Mouse (Mus musculus) ovary, postnatal 14 days (tissue): ENCODE results near the gene Nck2.

ENCODE experiments used
- DNase-seq: peaks from one replicate; pipeline ENCODE4 v3.0.0; 2022; ENCODE audit warnings: low spot score

Gene Nck2

GRCm38 (mm10) chr1:43444531-43444930 lies at the start of gene Nck2:
TSS of gene Nck2 (plus strand) at chr1:43444579.
- DNase-seq: no peak

- DNase-seq: no peak
Measured at GRCm38 (mm10) chr1:43395040-43395439, 49.3 kb upstream of the Nck2 start.

- no peak for DNase-seq
Measured at GRCm38 (mm10) chr1:43395799-43396198, 48.6 kb upstream of the Nck2 start.

- no peak for DNase-seq
Measured at GRCm38 (mm10) chr1:43396522-43396921, 47.9 kb upstream of the Nck2 start.

- no peak for DNase-seq
Measured at GRCm38 (mm10) chr1:43397096-43397495, 47.3 kb upstream of the Nck2 start.

- DNase-seq: no peak
Measured at GRCm38 (mm10) chr1:43398738-43399601, 45.4 kb upstream of the Nck2 start.

GRCm38 (mm10) chr1:43399602-43400216 lies 44.7 kb upstream of the Nck2 start:
- DNase-seq: no peak

- DNase-seq: no peak
Measured at GRCm38 (mm10) chr1:43400655-43401054, 43.7 kb upstream of the Nck2 start.

- no peak for DNase-seq
Measured at GRCm38 (mm10) chr1:43403341-43403740, 41.0 kb upstream of the Nck2 start.

GRCm38 (mm10) chr1:43404693-43405678 lies 39.4 kb upstream of the Nck2 start:
- no peak for DNase-seq

- no peak for DNase-seq
Measured at GRCm38 (mm10) chr1:43409019-43409418, 35.4 kb upstream of the Nck2 start.

- no peak for DNase-seq
Measured at GRCm38 (mm10) chr1:43412825-43413224, 31.6 kb upstream of the Nck2 start.

GRCm38 (mm10) chr1:43413298-43413697 lies 31.1 kb upstream of the Nck2 start:
- no peak for DNase-seq

GRCm38 (mm10) chr1:43413749-43414148 lies 30.6 kb upstream of the Nck2 start:
- no peak for DNase-seq

- no peak for DNase-seq
Measured at GRCm38 (mm10) chr1:43414228-43414627, 30.2 kb upstream of the Nck2 start.

- no peak for DNase-seq
Measured at GRCm38 (mm10) chr1:43414971-43415370, 29.4 kb upstream of the Nck2 start.

GRCm38 (mm10) chr1:43422969-43423748 lies 21.2 kb upstream of the Nck2 start:
- no peak for DNase-seq

- DNase-seq: no peak
Measured at GRCm38 (mm10) chr1:43426526-43426925, 17.9 kb upstream of the Nck2 start.

GRCm38 (mm10) chr1:43426993-43427535 lies 17.3 kb upstream of the Nck2 start:
- no peak for DNase-seq

- no peak for DNase-seq
Measured at GRCm38 (mm10) chr1:43429924-43430876, 14.2 kb upstream of the Nck2 start.
